Mouse (Mus musculus) hindbrain, postnatal 0 days (tissue): ENCODE data around the gene Ampd2. TPM values are rescaled to one million over a fixed set of nuclear protein-coding genes. Genes with fewer than 3 reads are reported as not detected.

Experiments used
- ATAC-seq: fragments of 200-750 bp; cut with Nextera tagmentation; 2 replicates; pipeline ENCODE4 v1.8.0; 2017; ENCODE audit warnings: mild to moderate bottlenecking, moderate TSS enrichment, moderate library complexity
- DNase-seq: peaks from one replicate; pipeline ENCODE4 v3.0.0-alpha.2; 2015; ENCODE audit warnings: low spot score
- H3K27ac ChIP-seq: fragments of 300-500 bp; sonication (generic); 2 replicates; pipeline ENCODE4 v1.5.1; 2014; ENCODE audit warnings: mild to moderate bottlenecking
- H3K27me3 ChIP-seq: fragments of 300-500 bp; sonication (generic); 2 replicates; pipeline ENCODE4 v1.6.1; 2014; ENCODE audit warnings: low read length, mixed read lengths; ENCODE audit not compliant: insufficient read depth
- H3K36me3 ChIP-seq: fragments of 300-500 bp; sonication (generic); 2 replicates; pipeline ENCODE4 v1.6.1; 2014; ENCODE audit warnings: low read length, mixed read lengths; ENCODE audit not compliant: insufficient read depth
- H3K4me1 ChIP-seq: fragments of 300-500 bp; sonication (generic); 2 replicates; pipeline ENCODE4 v1.6.1; 2014; ENCODE audit warnings: antibody characterized with exemption, low read length, mixed read lengths; ENCODE audit not compliant: insufficient read depth
- H3K4me2 ChIP-seq: fragments of 300-500 bp; sonication (generic); 2 replicates; pipeline ENCODE4 v1.6.1; 2014; ENCODE audit warnings: low read depth, mild to moderate bottlenecking, low read length, moderate library complexity, mixed read lengths
- H3K4me3 ChIP-seq: fragments of 300-500 bp; sonication (generic); 2 replicates; pipeline ENCODE4 v1.5.1; 2014; ENCODE audit warnings: low read length
- H3K9ac ChIP-seq: fragments of 300-500 bp; sonication (generic); replicated peaks from 2 replicates; pipeline ENCODE4 v1.6.1; 2014; ENCODE audit warnings: mild to moderate bottlenecking, low read length, moderate library complexity, mixed read lengths
- H3K9me3 ChIP-seq: fragments of 300-500 bp; sonication (generic); 2 replicates; pipeline ENCODE4 v1.6.1; 2016; ENCODE audit warnings: low read length, mixed read lengths
- CTCF ChIP-seq: IDR thresholded peaks from 2 replicates; pipeline ENCODE4 v1.5.1; 2016; ENCODE audit warnings: antibody characterized with exemption, control low read depth, low read depth
- WGBS: fragments of 180-500 bp; shearing (Covaris S2); extraction: QIAGEN DNeasy Blood & Tissue Kit; methylation state at CpG from one replicate; pipeline ENCODE4 v1.1.7; 2014; 5-methylcytosine and 5-hydroxymethylcytosine counted together
- polyA plus RNA-seq: library from polyadenylated mRNA; unstranded; fragments of >200 nt; fragmentation: Nextera tagmentation; extraction: Ambion mirVana; gene quantifications from 2 replicates; pipeline ENCODE4 v1.2.1, GENCODE M21; 2015
- total RNA-seq: library from RNA; depleted of rRNA; stranded (reverse); fragments of >200 nt; gene quantifications from 2 replicates; pipeline ENCODE4 v1.2.3, GENCODE M21; 2014

Ampd2 gene
- total and polyA plus RNA-seq, 2 experiments from 2014 or later = 40.3 to 56.6 TPM

DNA sequence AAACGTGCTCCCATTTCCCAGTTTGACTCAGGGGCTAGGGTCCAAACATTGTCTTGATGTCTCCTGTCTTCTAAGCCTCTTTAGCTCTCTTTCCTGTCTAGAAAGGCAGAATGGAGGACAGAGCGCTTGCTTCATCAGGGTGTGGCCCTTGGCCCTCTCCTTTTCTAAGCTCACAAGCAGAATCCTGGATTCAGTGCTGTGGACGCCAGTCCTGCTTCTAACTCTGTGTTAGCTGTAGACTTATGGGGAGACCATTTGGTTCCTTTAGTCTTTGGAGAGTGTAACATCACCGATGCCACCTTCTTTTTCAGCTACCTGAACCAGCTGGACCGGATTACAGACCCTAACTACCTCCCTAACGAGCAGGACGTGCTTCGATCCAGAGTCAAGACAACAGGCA is 11.2 kb upstream of the Ampd2 start:
- no peak for ATAC-seq
- 89% methylated on average over 8 of the region's 8 CpGs for WGBS

DNA sequence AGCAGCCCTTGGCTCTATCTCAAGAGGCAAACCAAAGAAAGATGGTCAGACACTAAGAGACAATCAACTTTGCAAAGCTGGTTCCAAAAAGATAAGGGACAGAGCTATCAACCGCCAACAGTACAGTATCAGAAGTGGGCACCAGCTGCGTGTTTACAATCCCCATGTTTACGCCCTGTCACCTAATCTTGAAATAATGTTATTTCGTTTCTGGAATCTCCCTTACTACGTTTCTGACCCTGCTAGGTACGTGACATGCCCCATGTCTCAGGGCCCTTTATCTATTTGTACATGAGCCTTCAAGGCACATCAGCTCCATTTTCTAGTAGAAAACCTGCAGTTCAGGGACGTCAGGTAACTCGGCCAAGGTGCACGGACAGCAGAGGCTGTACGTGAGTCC is 10.3 kb upstream of the Ampd2 start:
- no peak overlapping the region for H3K9ac ChIP-seq
- H3K9me3 ChIP-seq = no peaks in the 10 kb centered on the region
- TF ChIP-seq CTCF = no peak
- H3K4me3 ChIP-seq = no peak overlapping the region
- H3K27me3 ChIP-seq = no peaks in the 10 kb centered on the region
- H3K36me3 ChIP-seq = no peaks in the 10 kb centered on the region
- H3K4me2 ChIP-seq = no peak overlapping the region
- no peak for DNase-seq
- ATAC-seq = no peak
- 93% methylated on average over 10 of the region's 10 CpGs for WGBS
- H3K4me1 ChIP-seq = no peaks in the 10 kb centered on the region
- no peak overlapping the region for H3K27ac ChIP-seq

More for the DNA sequence above, 11.2 kb upstream of the Ampd2 start:
- Histone ChIP-seq H3K9ac (no peak overlapping the region), H3K4me2 (no peak overlapping the region), H3K9me3 (no peaks in the 10 kb centered on the region), H3K27me3 (no peaks in the 10 kb centered on the region), H3K4me3 (no peak overlapping the region), H3K36me3 (no peaks in the 10 kb centered on the region), H3K27ac (no peak overlapping the region), H3K4me1 (no peaks in the 10 kb centered on the region)
- TF ChIP-seq CTCF = no peak
- DNase-seq = no peak

DNA sequence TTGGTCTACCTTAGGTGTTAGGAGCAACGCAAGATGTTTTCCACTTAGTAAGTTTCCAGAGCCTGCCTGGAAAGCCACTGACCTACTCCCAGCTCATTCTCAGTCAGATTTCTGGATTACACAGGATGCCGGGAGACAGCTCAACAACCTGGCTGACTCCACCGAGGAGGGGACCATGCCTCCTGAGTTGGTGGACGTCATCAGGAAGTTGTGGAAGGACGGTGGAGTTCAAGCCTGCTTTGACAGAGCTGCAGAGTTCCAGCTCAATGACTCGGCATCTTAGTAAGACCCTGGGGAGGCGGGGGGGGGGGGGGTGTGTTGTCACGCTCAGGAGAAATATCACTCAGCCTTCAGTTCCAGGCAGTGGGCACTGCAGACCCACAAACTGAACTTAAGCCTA is 9.8 kb upstream of the Ampd2 start:
- 70% methylated on average over 8 of the region's 8 CpGs for WGBS
- DNase-seq (no peak), ATAC-seq (no peak)
- Histone ChIP-seq H3K9me3 (no peaks in the 10 kb centered on the region), H3K4me1 (no peaks in the 10 kb centered on the region), H3K4me3 (no peak overlapping the region), H3K4me2 (no peak overlapping the region), H3K27ac (no peak overlapping the region), H3K27me3 (no peaks in the 10 kb centered on the region), H3K9ac (no peak overlapping the region), H3K36me3 (no peaks in the 10 kb centered on the region)
- no peak for TF ChIP-seq CTCF

DNA sequence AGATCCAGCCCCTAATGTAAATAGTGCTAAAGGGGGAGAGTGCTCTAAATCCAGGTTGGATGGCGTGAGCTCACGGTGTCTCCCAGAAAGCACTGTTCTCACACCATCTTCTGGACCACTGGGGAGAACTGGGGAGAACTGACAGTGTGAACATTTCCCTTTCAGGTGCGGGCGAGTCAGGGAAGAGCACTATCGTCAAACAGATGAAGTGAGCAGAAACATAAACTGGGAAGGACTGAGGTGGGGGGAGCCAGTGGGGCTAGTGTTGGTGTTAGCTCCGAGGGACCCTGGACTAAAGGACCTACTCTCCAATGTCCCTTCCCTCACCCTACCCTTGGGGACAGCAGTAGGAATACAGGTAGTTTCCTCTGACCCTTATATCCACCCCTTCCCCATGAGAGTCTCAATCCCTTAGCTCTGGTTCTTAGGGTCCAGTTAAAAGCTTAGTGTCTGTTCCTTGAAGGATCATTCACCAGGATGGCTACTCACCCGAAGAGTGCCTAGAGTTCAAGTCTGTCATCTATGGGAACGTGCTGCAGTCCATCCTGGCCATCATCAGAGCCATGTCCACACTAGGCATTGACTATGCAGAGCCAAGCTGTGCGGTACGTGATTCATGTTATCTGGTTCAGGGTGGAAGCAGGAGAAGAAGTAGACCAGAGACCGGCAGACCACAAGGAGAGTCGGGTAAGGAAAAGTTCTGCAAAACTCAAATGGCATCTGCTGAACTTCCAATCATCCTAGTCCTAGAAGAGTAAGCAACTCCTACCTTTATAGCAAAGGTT is 8.7 kb upstream of the Ampd2 start:
- Histone ChIP-seq H3K4me1 (no peaks in the 10 kb centered on the region), H3K9ac (no peak overlapping the region), H3K9me3 (no peaks in the 10 kb centered on the region), H3K36me3 (no peaks in the 10 kb centered on the region), H3K4me3 (no peak overlapping the region), H3K27ac (no peak overlapping the region), H3K27me3 (no peaks in the 10 kb centered on the region), H3K4me2 (no peak overlapping the region)
- ATAC-seq (no peak), DNase-seq (no peak)
- 96% methylated on average over 12 of the region's 12 CpGs for WGBS
- TF ChIP-seq CTCF = no peak

DNA sequence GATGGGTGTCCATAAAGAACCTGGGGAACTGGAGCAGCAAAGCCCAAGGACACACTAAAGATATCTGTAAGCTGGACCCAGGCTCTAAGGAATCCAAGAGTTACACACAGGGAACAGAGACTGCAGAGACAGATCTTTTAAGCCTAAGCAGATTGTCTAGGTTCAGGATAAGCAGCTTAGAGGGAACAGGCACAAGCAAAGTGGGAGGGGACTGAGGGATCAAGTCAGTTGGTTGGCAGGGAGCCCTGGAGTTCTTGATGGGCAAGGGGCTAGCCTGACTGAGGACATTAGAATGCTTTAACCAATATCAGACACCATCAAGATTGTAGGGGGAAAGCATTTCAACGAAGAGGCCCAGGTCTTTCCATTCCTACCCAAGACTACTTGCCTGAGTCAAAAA is 7.7 kb upstream of the Ampd2 start:
- Histone ChIP-seq H3K4me3 (no peak overlapping the region), H3K9ac (no peak overlapping the region), H3K9me3 (no peaks in the 10 kb centered on the region), H3K27me3 (no peaks in the 10 kb centered on the region), H3K36me3 (no peaks in the 10 kb centered on the region), H3K4me2 (no peak overlapping the region), H3K27ac (no peak overlapping the region), H3K4me1 (no peaks in the 10 kb centered on the region)
- ATAC-seq = no peak
- TF ChIP-seq CTCF = no peak
- peak; percentile 51 for DNase-seq
- WGBS = 79% methylated on average over 1 of the region's 1 CpGs

DNA sequence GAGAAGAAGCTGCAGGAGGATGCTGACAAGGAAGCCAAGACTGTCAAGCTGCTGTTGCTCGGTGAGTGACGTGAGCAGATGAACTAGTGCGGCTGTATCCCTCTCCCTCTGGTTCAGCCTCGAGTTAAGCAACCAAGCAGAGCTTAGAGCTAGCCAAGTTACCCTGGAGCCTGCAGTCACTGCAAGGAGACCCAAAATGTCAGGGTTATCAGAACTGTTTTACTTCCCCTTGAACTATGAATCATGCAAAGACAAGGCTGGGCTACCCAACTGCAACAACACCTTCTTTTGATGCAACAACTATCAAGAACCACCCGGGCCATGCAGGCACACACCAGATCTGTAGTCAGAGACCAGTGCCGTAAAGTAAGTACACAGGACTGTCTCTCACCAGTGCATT is 6.9 kb upstream of the Ampd2 start:
- ATAC-seq = no peak
- Histone ChIP-seq H3K4me2 (no peak overlapping the region), H3K27me3 (no peaks in the 10 kb centered on the region), H3K9me3 (no peaks in the 10 kb centered on the region), H3K36me3 (no peaks in the 10 kb centered on the region), H3K9ac (no peak overlapping the region), H3K4me1 (no peaks in the 10 kb centered on the region), H3K4me3 (no peak overlapping the region), H3K27ac (no peak overlapping the region)
- no peak for TF ChIP-seq CTCF
- no peak for DNase-seq
- 52% methylated on average over 6 of the region's 6 CpGs for WGBS

DNA sequence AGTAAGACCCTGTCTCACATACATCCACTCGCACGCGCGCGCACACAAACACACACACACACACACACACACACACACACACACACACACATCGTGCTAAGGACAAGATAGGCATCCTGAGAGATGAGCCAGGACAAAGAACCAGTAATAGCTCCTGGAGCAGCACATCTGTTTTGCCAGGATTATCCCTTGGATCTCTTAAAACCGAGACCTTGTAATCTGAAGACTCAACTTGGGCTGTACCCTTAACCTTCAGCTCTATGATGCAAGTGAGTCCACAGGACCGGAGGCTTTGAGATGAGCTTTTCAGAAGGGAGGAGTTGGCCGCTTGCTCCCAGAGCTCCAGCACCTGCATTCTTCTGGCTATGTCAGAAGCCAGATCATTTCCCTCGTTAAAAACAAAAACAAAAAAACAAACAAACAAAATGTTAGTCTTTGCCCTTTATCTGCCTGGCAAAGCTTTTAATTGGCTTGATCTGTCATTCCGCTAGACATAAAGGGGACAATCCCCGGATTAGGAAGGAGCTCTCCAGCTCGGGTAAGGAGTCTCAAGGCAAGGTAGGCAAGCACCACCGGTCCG is 6.2 kb upstream of the Ampd2 start, which contains the start of gene Gnat2:
Gene Gnat2 (plus strand): TSS at position 254 of the 580 bp plus-strand sequence.
- ATAC-seq = no peak
- no peaks in the 10 kb centered on the region for H3K9me3 ChIP-seq
- no peak for DNase-seq
- no peaks in the 10 kb centered on the region for H3K27me3 ChIP-seq
- H3K9ac ChIP-seq = no peak within 1 kb of the TSS
- no peaks in the 10 kb centered on the region for H3K36me3 ChIP-seq
- TF ChIP-seq CTCF = no peak
- 76% methylated on average over 15 of the region's 15 CpGs for WGBS
- H3K4me2 ChIP-seq = no peak within 1 kb of the TSS
- no peak within 1 kb of the TSS for H3K4me3 ChIP-seq
- no peaks in the 10 kb centered on the region for H3K4me1 ChIP-seq
- H3K27ac ChIP-seq = no peak within 1 kb of the TSS
